15 mouse cellular contexts compared by ENCODE assay signal in the genomic region with DNA sequence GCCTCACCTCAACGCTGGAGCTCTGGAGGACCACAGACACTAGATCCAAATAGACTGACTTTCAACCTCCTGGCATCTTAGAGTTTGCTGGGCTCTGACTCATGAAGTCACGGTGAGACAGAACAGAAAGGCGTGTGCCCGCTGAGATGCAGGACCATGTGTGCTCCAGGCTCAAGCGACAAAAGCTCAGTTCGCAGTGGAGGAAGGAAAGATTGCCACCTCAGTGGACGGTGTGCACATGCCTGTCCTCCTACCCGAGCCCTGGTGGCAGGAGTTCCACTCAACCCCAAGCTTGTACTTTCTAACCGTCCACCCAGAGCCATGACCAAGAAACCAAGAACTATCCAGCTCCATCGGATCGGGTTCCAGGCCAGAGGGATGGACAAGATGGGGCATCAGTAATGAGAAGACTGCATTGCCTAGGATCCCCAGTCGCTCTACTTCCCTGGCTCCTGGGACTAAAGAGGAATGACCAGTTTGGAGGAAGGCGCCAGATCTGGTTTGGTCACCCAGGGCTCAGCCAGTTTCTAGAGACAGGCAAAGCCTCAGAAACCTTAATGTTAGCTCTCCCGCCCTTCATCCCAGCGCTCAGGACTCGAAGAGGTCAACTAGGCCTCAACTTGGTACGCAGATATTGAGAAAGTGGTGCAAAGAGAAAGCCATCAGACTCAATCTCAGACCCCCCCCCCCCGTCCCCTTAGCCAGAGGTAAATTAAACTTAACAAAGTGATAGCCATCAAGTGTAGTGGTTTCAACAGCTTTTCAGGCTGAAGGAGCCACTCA. TPM values are rescaled to one million over a fixed set of nuclear protein-coding genes. Genes with fewer than 3 reads are reported as not detected.
DNase-seq lines count a peak whose midpoint lies in the region; ATAC-seq lines count a peak whose summit lies in the region.
"Had no signal": no experiment of that assay in that cellular context is flagged by ENCODE, and none has a peak within 500 bp of the region (broad histone marks: within the 10 kb centered on the region; RNA-seq: fewer than 3 reads in every experiment).

No protein-coding gene starts in this region.

- H3K9ac ChIP-seq in midbrain, embryonic 12.5 days (replicated peaks): peak overlapping the region; percentile 21; the same call in 1 of the 2 replicates
- H3K9ac ChIP-seq: heart, embryonic 12.5 days; intestine, embryonic 15.5 days had no signal

- peaks cover 99% of the 10 kb centered on the region for H3K27me3 ChIP-seq in hindbrain, embryonic 10.5 days (ENCODE audit: insufficient read depth, poor library complexity, severe bottlenecking)
- peaks cover 97% of the 10 kb centered on the region for H3K27me3 ChIP-seq in midbrain, embryonic 12.5 days

- no peak for ATAC-seq in midbrain, embryonic 12.5 days (ENCODE audit: low FRiP score, low read depth)
- ATAC-seq: intestine, embryonic 15.5 days had no signal

- peaks cover 68% of the 10 kb centered on the region for H3K4me1 ChIP-seq in hindbrain, embryonic 10.5 days (replicated peaks)
- peaks cover 33% of the 10 kb centered on the region for H3K4me1 ChIP-seq in midbrain, embryonic 12.5 days

- 4% methylated on average over 18 of the region's 18 CpGs for WGBS in hindbrain, embryonic 10.5 days
- WGBS in midbrain, embryonic 12.5 days: 10% methylated on average over 18 of the region's 18 CpGs

- H3K36me3 ChIP-seq in hindbrain, embryonic 10.5 days: no peaks in the 10 kb centered on the region
- H3K36me3 ChIP-seq in midbrain, embryonic 12.5 days: no peaks in the 10 kb centered on the region
- H3K36me3 ChIP-seq: heart, embryonic 12.5 days; intestine, embryonic 15.5 days had no signal

- peak overlapping the region; percentile 42 for H3K4me2 ChIP-seq in midbrain, embryonic 12.5 days (replicated peaks)
- H3K4me2 ChIP-seq: heart, embryonic 12.5 days; intestine, embryonic 15.5 days had no signal

- H3K27ac ChIP-seq in hindbrain, embryonic 10.5 days: peak overlapping the region; percentile 59
- H3K27ac ChIP-seq in midbrain, embryonic 12.5 days (replicated peaks): peak overlapping the region; percentile 57
- H3K27ac ChIP-seq: gastrocnemius, adult 2 months; intestine, embryonic 15.5 days had no signal

- peak; percentile 11 for DNase-seq in retina, embryonic 14.5 days (ENCODE audit: low spot score)
- DNase-seq in retina, postnatal 1 day: no peak
- DNase-seq in hindbrain, embryonic 10.5 days (ENCODE audit: low spot score): peak; percentile 58
- DNase-seq in kidney, postnatal 25 days: no peak
- DNase-seq in left cerebral cortex, adult 11 months (ENCODE audit: low spot score): no peak
- DNase-seq in adrenal gland, adult 18-20 months (ENCODE audit: low spot score in 2 of 2): no peak
- DNase-seq: cerebellum, adult 18-20 months; gastrocnemius, adult 2 months; right cerebral cortex, postnatal 4 days had no signal

- H3K9me3 ChIP-seq in hindbrain, embryonic 10.5 days: no peaks in the 10 kb centered on the region
- no peaks in the 10 kb centered on the region for H3K9me3 ChIP-seq in midbrain, embryonic 12.5 days
- H3K9me3 ChIP-seq: heart, embryonic 12.5 days; intestine, embryonic 15.5 days had no signal

- peak overlapping the region; percentile 45 for H3K4me3 ChIP-seq in hindbrain, embryonic 10.5 days
- H3K4me3 ChIP-seq in midbrain, embryonic 12.5 days: peak overlapping the region; percentile 37
- H3K4me3 ChIP-seq: gastrocnemius, adult 2 months; heart, embryonic 12.5 days; intestine, embryonic 15.5 days had no signal

RNA-seq across cellular contexts. Expression of gene Nkx2-2, which starts 11.9 kb away (rescaled TPM):
- polyA plus RNA-seq in hindbrain, embryonic 10.5 days (2016; fragmentation: Nextera tagmentation; extraction: Ambion mirVana): 3.2 and 5.0 TPM in 2 replicates
- 9.3 and 14.2 TPM in 2 replicates for polyA plus RNA-seq in midbrain, embryonic 12.5 days (2016; fragmentation: Nextera tagmentation; extraction: Ambion mirVana)
- total RNA-seq in adrenal gland, adult 18-20 months (2021): not detected
- total RNA-seq: gastrocnemius, adult 2 months; megakaryocyte progenitor cell, adult 5-6 weeks had no signal
- polyA plus RNA-seq: embryonic facial prominence, embryonic 14.5 days; heart, embryonic 12.5 days; liver, embryonic 16.5 days had no signal

Comparison
In these comparisons a context has a peak if more than half of its experiments do, and no peak if none do; other contexts are left out.
1. DNase-seq: peak in retina, embryonic 14.5 days (single experiment) and hindbrain, embryonic 10.5 days (single experiment); none in retina, postnatal 1 day (single experiment), kidney, postnatal 25 days (0 of 2), left cerebral cortex, adult 11 months (single experiment) and adrenal gland, adult 18-20 months (0 of 2).